Mouse (Mus musculus) intestine, embryonic 14.5 days (tissue): Measurements from ENCODE around the gene Osgin1. TPM values are rescaled to one million over a fixed set of nuclear protein-coding genes. Genes with fewer than 3 reads are reported as not detected.

Experiments used
- ATAC-seq: fragments of 200-750 bp; cut with Nextera tagmentation; replicated peaks from 2 replicates; pipeline ENCODE4 v1.8.0; 2017; ENCODE audit warnings: low read depth, moderate number of reproducible peaks, moderate TSS enrichment, moderate library complexity; ENCODE audit not compliant: low FRiP score, low TSS enrichment
- DNase-seq: peaks from one replicate; pipeline ENCODE4 v3.0.0-alpha.2; 2018; ENCODE audit warnings: low spot score
- H3K27ac ChIP-seq: fragments of 300-500 bp; sonication (generic); 2 replicates; pipeline ENCODE4 v1.5.1; 2014; ENCODE audit warnings: low read depth, mild to moderate bottlenecking, control low read depth
- H3K27me3 ChIP-seq: fragments of 300-500 bp; sonication (generic); replicated peaks from 2 replicates; pipeline ENCODE4 v1.6.1; 2014; ENCODE audit warnings: low read length, control low read depth; ENCODE audit not compliant: control insufficient read depth, insufficient read depth
- H3K36me3 ChIP-seq: fragments of 300-500 bp; sonication (generic); 2 replicates; pipeline ENCODE4 v1.6.1; 2014; ENCODE audit warnings: low read length, control low read depth; ENCODE audit not compliant: control insufficient read depth, insufficient read depth
- H3K4me1 ChIP-seq: fragments of 300-500 bp; sonication (generic); replicated peaks from 2 replicates; pipeline ENCODE4 v1.6.1; 2014; ENCODE audit warnings: low read length, control low read depth, mixed read lengths; ENCODE audit not compliant: control insufficient read depth, insufficient read depth
- H3K4me2 ChIP-seq: fragments of 300-500 bp; sonication (generic); 2 replicates; pipeline ENCODE4 v1.6.1; 2014; ENCODE audit warnings: low read length
- H3K4me3 ChIP-seq: fragments of 300-500 bp; sonication (generic); 2 replicates; pipeline ENCODE4 v1.5.1; 2014; ENCODE audit warnings: low read depth, low read length, control low read depth, mixed read lengths
- H3K9ac ChIP-seq: fragments of 300-500 bp; sonication (generic); 2 replicates; pipeline ENCODE4 v1.6.1; 2014; ENCODE audit warnings: mild to moderate bottlenecking, low read length
- H3K9me3 ChIP-seq: fragments of 300-500 bp; sonication (generic); 2 replicates; pipeline ENCODE4 v1.6.1; 2016; ENCODE audit warnings: low read length, control low read depth; ENCODE audit not compliant: control insufficient read depth
- WGBS: fragments of 180-500 bp; shearing (Covaris S2); extraction: QIAGEN DNeasy Blood & Tissue Kit; methylation state at CpG from one replicate; pipeline ENCODE4 v1.1.7; 2014; 5-methylcytosine and 5-hydroxymethylcytosine counted together
- polyA plus RNA-seq: library from polyadenylated mRNA; unstranded; fragments of >200 nt; fragmentation: Nextera tagmentation; extraction: Ambion mirVana; gene quantifications from 2 replicates; pipeline ENCODE4 v1.2.1, GENCODE M21; 2014

Osgin1 gene
- 1.5 and 2.0 TPM in 2 replicates for polyA plus RNA-seq

DNA sequence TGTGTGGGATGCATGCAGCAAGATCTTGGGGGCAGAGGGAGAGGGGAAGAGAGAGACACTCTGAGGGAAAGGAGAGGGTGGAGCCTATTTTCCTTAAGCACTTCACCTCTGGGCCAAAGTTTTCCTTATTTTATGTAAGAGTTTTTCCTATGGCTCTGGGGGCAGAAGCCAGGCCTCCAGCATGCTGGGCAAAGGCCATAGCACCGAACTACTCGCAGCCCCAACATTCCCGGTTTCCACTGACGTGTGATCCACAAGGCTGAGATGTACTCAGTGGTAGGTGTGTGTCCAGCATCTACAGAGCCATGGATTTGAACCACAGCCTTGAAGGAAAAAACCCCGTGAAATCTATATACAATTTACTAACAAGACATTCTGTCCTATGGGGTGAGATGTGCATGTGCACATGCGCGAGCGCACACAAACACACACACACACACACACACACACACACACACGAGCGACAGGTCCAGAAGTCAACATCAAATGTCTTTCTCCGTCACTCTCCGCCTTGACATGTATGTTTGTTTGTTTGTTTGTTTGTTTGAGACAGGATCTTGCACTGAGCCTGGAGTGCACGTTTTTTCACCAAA lies at the start of gene Osgin1:
TSS of gene Osgin1 (plus strand) at position 543 of the 593 bp plus-strand sequence.
- no peak within 1 kb of the TSS for H3K9ac ChIP-seq
- no peak within 1 kb of the TSS for H3K4me3 ChIP-seq
- H3K4me1 ChIP-seq, result peaks cover 12% of the 10 kb centered on the region; the same call in 1 of the 2 replicates
- H3K27me3 ChIP-seq, result no peaks in the 10 kb centered on the region
- ATAC-seq, result no peak
- no peak within 1 kb of the TSS for H3K4me2 ChIP-seq
- no peaks in the 10 kb centered on the region for H3K36me3 ChIP-seq
- WGBS, result 88% methylated on average over 13 of the region's 13 CpGs
- no peak within 1 kb of the TSS for H3K27ac ChIP-seq
- H3K9me3 ChIP-seq, result no peaks in the 10 kb centered on the region
- DNase-seq, result no peak

DNA sequence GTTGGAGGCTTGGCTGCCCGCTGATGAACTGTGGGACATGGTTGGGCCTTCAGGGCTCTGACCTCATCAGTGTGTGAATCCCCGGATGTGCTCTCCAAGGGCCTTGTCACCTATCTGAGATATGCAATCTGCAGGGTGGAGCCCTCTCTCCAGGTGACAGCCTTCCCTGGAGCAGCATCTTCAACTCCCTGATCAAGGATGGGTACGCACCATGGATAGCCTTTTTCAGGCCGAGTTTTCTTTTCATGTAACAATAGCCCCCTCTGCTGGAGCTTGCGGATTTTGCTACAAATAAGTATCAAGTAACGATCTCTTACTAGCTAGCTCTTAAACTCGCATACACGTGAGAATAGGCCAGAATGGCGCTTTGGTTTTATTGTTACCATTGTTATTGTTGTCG lies 49.4 kb upstream of the Osgin1 start:
- H3K4me1 ChIP-seq, result no peaks in the 10 kb centered on the region
- 20% methylated on average over 10 of the region's 10 CpGs for WGBS
- H3K27ac ChIP-seq, result no peak overlapping the region
- no peak overlapping the region for H3K4me3 ChIP-seq
- H3K9ac ChIP-seq, result no peak overlapping the region
- peak; percentile 88 for DNase-seq
- H3K9me3 ChIP-seq, result no peaks in the 10 kb centered on the region
- 0 out of 2 replicates have a peak, but pooled peaks have one; percentile 32 for ATAC-seq
- no peaks in the 10 kb centered on the region for H3K27me3 ChIP-seq
- no peak overlapping the region for H3K4me2 ChIP-seq
- H3K36me3 ChIP-seq, result no peaks in the 10 kb centered on the region

DNA sequence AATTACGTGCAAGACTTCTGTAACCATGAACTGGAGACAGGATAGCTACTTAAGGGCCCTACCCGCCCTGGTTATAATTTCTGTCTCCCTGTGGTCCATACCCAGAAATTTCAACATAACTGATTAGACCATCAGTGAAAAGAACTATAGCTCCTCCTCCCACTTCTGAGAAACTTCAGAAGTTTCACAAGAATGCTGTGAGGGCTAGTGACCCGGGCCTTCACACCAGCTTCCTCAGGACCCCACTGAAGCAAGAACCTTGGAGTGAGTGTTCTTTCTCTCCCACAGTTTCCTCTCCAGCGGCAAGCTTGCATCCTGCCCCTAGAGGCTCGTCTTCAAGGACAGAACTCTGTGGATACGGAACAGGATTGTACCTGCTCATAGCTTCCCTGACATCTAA lies 48.1 kb upstream of the Osgin1 start:
- H3K36me3 ChIP-seq, result no peaks in the 10 kb centered on the region
- no peak overlapping the region for H3K27ac ChIP-seq
- no peak overlapping the region for H3K4me3 ChIP-seq
- no peak overlapping the region for H3K4me2 ChIP-seq
- H3K9me3 ChIP-seq, result no peaks in the 10 kb centered on the region
- WGBS, result 71% methylated on average over 6 of the region's 6 CpGs
- DNase-seq (no peak), ATAC-seq (no peak)
- no peak overlapping the region for H3K9ac ChIP-seq
- H3K4me1 ChIP-seq, result no peaks in the 10 kb centered on the region
- no peaks in the 10 kb centered on the region for H3K27me3 ChIP-seq

DNA sequence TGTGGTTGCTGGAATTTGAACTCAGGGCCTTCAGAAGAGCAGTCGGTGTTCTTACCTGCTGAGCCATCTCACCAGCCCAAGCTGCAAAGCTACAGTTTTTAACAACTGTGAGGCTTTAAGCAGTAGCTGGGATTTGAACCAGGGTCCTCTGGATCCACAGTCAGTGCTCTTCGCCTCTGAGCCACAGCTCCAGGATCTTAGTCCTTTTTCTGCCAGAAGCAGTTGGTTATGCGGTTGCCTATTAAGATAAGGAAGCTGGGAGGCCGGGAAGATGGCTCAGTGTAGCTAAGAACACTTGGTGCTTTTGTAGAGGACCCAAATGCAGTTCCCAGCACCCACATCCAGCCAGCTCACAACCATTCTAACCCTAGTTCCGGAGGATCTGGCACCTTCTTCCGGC lies 46.9 kb upstream of the Osgin1 start:
- H3K9ac ChIP-seq, result no peak overlapping the region
- H3K9me3 ChIP-seq, result no peaks in the 10 kb centered on the region
- H3K4me2 ChIP-seq, result no peak overlapping the region
- DNase-seq, result no peak
- no peak for ATAC-seq
- H3K27ac ChIP-seq, result no peak overlapping the region
- H3K27me3 ChIP-seq, result no peaks in the 10 kb centered on the region
- no peak overlapping the region for H3K4me3 ChIP-seq
- no peaks in the 10 kb centered on the region for H3K4me1 ChIP-seq
- H3K36me3 ChIP-seq, result no peaks in the 10 kb centered on the region
- 74% methylated on average over 6 of the region's 6 CpGs for WGBS

DNA sequence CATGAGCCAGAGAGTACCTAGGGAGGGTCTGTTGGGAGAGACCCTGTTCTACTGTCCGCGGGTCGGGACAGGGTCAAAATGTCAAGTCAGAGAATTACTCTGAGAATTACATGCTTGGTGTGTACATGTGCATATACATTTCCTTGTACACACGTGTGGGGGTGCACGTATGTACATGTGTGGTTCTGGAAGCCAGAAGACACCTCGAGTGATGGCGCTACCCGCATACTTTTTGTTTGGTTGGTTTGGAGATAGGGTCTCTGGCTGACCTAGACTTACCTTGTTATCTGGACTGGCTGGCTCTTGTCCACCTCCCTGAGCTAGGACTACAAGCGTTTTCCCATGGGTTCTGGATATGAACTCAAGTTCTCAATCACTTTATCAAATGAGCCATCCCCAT lies 39.8 kb upstream of the Osgin1 start:
- no peak overlapping the region for H3K27ac ChIP-seq
- H3K9ac ChIP-seq, result peak overlapping the region; percentile 76
- ATAC-seq, result peak; percentile 38
- WGBS, result 74% methylated on average over 9 of the region's 9 CpGs
- H3K36me3 ChIP-seq, result no peaks in the 10 kb centered on the region
- H3K9me3 ChIP-seq, result no peaks in the 10 kb centered on the region
- H3K4me3 ChIP-seq, result peak overlapping the region; percentile 76
- peak; percentile 60 for DNase-seq
- H3K4me2 ChIP-seq, result peak overlapping the region; percentile 99
- H3K4me1 ChIP-seq, result peaks cover 5% of the 10 kb centered on the region
- H3K27me3 ChIP-seq, result no peaks in the 10 kb centered on the region

DNA sequence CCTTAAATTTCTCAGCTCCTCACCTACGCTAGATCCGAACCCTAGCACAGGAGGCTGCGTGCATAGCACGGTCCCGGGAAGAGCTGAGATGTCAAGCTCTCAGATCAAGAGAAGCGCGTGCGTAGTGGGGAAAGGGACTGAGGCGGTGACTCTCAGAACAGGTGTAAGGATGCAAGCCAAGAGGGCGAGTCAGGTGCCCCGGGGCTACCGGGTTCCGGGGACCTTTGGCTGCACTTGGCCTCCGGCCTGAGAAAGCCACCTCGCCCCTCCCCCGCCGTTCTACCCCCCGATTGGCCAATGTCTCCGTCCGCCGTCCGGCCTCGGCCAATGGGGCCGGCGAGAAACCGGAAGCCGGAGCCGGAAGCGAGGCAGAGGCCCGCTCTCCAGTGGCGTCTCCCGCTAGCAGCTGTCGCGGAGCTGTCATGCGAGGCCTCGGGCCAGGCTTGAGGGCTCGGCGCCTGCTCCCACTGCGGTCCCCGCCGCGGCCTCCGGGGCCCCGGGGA lies 39.3 kb upstream of the Osgin1 start, which contains the start of gene Mlycd:
TSS of gene Mlycd (plus strand) at position 355 of the 503 bp plus-strand sequence.
- Histone ChIP-seq H3K4me3 (peak within 1 kb of the TSS; percentile 76), H3K4me1 (peaks cover 5% of the 10 kb centered on the region), H3K36me3 (no peaks in the 10 kb centered on the region), H3K9ac (peak within 1 kb of the TSS; percentile 76), H3K9me3 (no peaks in the 10 kb centered on the region), H3K27ac (peak within 1 kb of the TSS; percentile 76), H3K27me3 (no peaks in the 10 kb centered on the region), H3K4me2 (peak within 1 kb of the TSS; percentile 99)
- 3% methylated on average over 44 of the region's 44 CpGs for WGBS
- peak; percentile 92 for ATAC-seq
- peak; percentile 91 for DNase-seq

DNA sequence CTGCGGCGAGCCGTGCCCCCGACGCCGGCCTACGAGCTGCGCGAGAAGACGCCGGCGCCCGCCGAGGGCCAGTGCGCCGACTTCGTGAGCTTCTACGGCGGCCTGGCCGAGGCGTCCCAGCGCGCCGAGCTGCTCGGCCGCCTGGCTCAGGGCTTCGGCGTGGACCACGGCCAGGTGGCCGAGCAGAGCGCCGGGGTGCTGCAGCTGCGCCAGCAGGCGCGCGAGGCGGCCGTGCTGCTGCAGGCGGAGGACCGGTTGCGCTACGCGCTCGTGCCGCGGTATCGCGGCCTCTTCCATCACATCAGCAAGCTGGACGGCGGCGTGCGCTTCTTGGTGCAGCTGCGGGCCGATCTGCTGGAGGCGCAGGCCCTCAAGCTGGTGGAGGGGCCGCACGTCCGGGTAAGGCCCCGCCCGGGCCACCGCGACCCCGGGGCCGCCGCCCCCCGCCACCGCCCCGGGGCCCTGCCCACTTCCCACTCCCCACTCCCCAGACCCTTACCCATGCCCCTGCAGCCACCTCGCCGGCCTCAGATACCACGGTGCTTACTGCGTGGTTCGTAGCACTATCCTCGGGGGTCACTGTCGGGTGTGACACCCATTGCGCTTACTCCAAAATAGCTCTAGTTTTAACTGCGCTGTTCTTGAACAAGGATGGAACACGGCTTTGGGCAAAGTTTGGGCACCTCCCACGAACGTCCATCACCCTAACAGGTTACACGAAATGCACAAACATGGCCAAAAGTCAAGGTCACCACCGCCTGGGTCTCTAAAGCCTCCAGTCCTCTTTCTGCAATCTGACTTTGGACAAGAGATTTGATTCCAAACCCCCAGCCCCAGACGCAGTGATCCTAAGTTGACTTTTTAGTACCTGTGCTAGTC lies 38.6 kb upstream of the Osgin1 start:
- Histone ChIP-seq H3K36me3 (no peaks in the 10 kb centered on the region), H3K4me2 (peak overlapping the region; percentile 99), H3K27me3 (no peaks in the 10 kb centered on the region), H3K9me3 (no peaks in the 10 kb centered on the region), H3K9ac (peak overlapping the region; percentile 76), H3K27ac (peak overlapping the region; percentile 76), H3K4me3 (peak overlapping the region; percentile 76), H3K4me1 (peaks cover 5% of the 10 kb centered on the region)
- WGBS, result 6% methylated on average over 65 of the region's 83 CpGs
- no peak for DNase-seq
- ATAC-seq, result no peak; the same call in none of the 2 replicates

DNA sequence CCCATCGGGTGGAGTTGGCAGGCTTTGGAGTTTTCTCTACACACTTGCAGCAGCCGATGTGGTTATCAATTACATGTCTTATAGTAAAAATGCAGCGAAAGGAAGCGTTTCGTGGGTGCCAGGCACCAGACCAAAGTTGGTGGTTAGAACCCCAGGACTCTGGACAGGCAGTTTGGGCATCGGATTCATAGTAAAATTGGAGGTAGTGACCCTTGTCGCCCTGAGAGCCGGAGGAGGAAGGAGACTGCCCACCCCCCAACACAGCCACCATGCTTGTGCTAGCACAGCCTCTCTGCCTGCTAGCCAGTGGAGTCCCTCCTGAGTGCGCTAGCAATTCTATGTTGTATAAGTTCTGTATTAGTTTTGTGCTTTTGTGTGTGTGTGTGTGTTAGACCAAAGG lies 35.4 kb upstream of the Osgin1 start:
- H3K27ac ChIP-seq, result no peak overlapping the region
- 87% methylated on average over 9 of the region's 9 CpGs for WGBS
- ATAC-seq, result no peak
- no peak overlapping the region for H3K4me3 ChIP-seq
- H3K4me2 ChIP-seq, result no peak overlapping the region
- H3K9ac ChIP-seq, result no peak overlapping the region
- 0 out of 2 replicates have a peak, but pooled peaks cover 4% of the 10 kb centered on the region for H3K36me3 ChIP-seq
- no peaks in the 10 kb centered on the region for H3K9me3 ChIP-seq
- DNase-seq, result no peak
- peaks cover 5% of the 10 kb centered on the region for H3K4me1 ChIP-seq
- H3K27me3 ChIP-seq, result no peaks in the 10 kb centered on the region
